Mouse (Mus musculus) spleen, adult 2 months (tissue): ENCODE results near the gene Zdhhc18.

ENCODE experiments used
- CTCF ChIP-seq: fragments of 200-500 bp; IDR thresholded peaks from 2 replicates; pipeline ENCODE4 v1.5.1; 2011; ENCODE audit warnings: mild to moderate bottlenecking, inconsistent platforms; ENCODE audit not compliant: insufficient read depth, insufficient read length, insufficient replicate concordance; ENCODE audit errors: extremely low read depth
- POLR2A ChIP-seq: fragments of 200-500 bp; IDR thresholded peaks from 2 replicates; pipeline ENCODE4 v1.6.1; 2011; ENCODE audit warnings: low read depth, low read length, inconsistent platforms

DNA sequence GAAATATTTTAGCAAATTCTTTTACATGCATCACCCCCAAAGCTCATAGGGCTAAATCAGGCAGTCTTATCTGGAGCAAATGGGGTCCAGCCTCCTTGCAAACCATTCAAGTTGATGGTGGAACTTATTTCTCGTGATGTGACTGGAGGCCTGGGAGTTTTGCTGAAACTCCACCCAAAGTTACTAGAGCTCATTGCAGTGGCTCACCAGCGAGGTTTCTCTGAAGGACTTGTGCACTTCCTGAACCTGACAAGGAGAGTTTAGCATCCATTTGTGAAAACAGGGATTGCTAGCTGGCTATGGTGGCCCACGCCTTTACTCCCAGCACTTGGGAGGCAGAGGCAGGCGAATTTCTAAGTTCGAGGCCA lies 15.9 kb downstream of the Zdhhc18 start:
- TF ChIP-seq POLR2A (no peak), CTCF (no peak)
